Mouse (Mus musculus): ENCODE measurements around the gene Hdac4. TPM values are rescaled to one million over a fixed set of nuclear protein-coding genes. Genes with fewer than 3 reads are reported as not detected.

Hdac4 gene
- polyA plus RNA-seq, 1 experiment from 2014 or later = 32.7 TPM

- H3K36me3 ChIP-seq (ENCODE audit: control insufficient read depth, insufficient read depth, low read length) = peaks cover 12% of the 10 kb centered on the region
- H3K27me3 ChIP-seq (ENCODE audit: control insufficient read depth, insufficient read depth, low read length) = no peaks in the 10 kb centered on the region
- ATAC-seq (ENCODE audit: insufficient read depth, low FRiP score, low TSS enrichment) = no peak
These were observed 204.6 kb downstream of the Hdac4 start for GRCm38 (mm10) chr1:91990852-91991251.

GRCm38 (mm10) chr1:91988866-91989265 is 206.6 kb downstream of the Hdac4 start:
- Histone ChIP-seq H3K27me3 (ENCODE audit: control insufficient read depth, insufficient read depth, low read length) (no peaks in the 10 kb centered on the region), H3K9ac (ENCODE audit: low read length) (no peak overlapping the region), H3K36me3 (ENCODE audit: control insufficient read depth, insufficient read depth, low read length) (peaks cover 12% of the 10 kb centered on the region), H3K4me3 (ENCODE audit: low read depth, low read length) (no peak overlapping the region), H3K9me3 (ENCODE audit: control insufficient read depth, low read length) (no peaks in the 10 kb centered on the region), H3K4me1 (ENCODE audit: control insufficient read depth, insufficient read depth, low read length) (no peaks in the 10 kb centered on the region), H3K27ac (ENCODE audit: low read depth, low read length) (no peak overlapping the region), H3K4me2 (ENCODE audit: low read depth) (no peak overlapping the region)
- ATAC-seq (ENCODE audit: insufficient read depth, low FRiP score, low TSS enrichment) = no peak
- WGBS = 97% methylated on average over 1 of the region's 1 CpGs
- DNase-seq (ENCODE audit: low spot score) = no peak

More at GRCm38 (mm10) chr1:91990852-91991251, 204.6 kb downstream of the Hdac4 start:
- Histone ChIP-seq H3K9me3 (ENCODE audit: control insufficient read depth, low read length) (no peaks in the 10 kb centered on the region), H3K4me2 (ENCODE audit: low read depth) (no peak overlapping the region), H3K27ac (ENCODE audit: low read depth, low read length) (no peak overlapping the region), H3K4me3 (ENCODE audit: low read depth, low read length) (no peak overlapping the region), H3K4me1 (ENCODE audit: control insufficient read depth, insufficient read depth, low read length) (no peaks in the 10 kb centered on the region), H3K9ac (ENCODE audit: low read length) (no peak overlapping the region)
- 84% methylated on average over 5 of the region's 5 CpGs for WGBS
- DNase-seq (ENCODE audit: low spot score) = no peak

GRCm38 (mm10) chr1:91987431-91987830 is 208.1 kb downstream of the Hdac4 start:
- Histone ChIP-seq H3K36me3 (ENCODE audit: control insufficient read depth, insufficient read depth, low read length) (peaks cover 10% of the 10 kb centered on the region), H3K4me3 (ENCODE audit: low read depth, low read length) (no peak overlapping the region), H3K4me2 (ENCODE audit: low read depth) (no peak overlapping the region), H3K27me3 (ENCODE audit: control insufficient read depth, insufficient read depth, low read length) (no peaks in the 10 kb centered on the region), H3K27ac (ENCODE audit: low read depth, low read length) (no peak overlapping the region), H3K9me3 (ENCODE audit: control insufficient read depth, low read length) (no peaks in the 10 kb centered on the region), H3K9ac (ENCODE audit: low read length) (no peak overlapping the region), H3K4me1 (ENCODE audit: control insufficient read depth, insufficient read depth, low read length) (no peaks in the 10 kb centered on the region)
- 93% methylated on average over 8 of the region's 8 CpGs for WGBS
- no peak for DNase-seq (ENCODE audit: low spot score)
- ATAC-seq (ENCODE audit: insufficient read depth, low FRiP score, low TSS enrichment) = no peak

GRCm38 (mm10) chr1:91985783-91986182 is 209.7 kb downstream of the Hdac4 start:
- ATAC-seq (ENCODE audit: insufficient read depth, low FRiP score, low TSS enrichment) = no peak
- H3K4me2 ChIP-seq (ENCODE audit: low read depth) = no peak overlapping the region
- H3K27ac ChIP-seq (ENCODE audit: low read depth, low read length) = no peak overlapping the region
- H3K36me3 ChIP-seq (ENCODE audit: control insufficient read depth, insufficient read depth, low read length) = peaks cover 5% of the 10 kb centered on the region
- H3K9me3 ChIP-seq (ENCODE audit: control insufficient read depth, low read length) = no peaks in the 10 kb centered on the region
- H3K9ac ChIP-seq (ENCODE audit: low read length) = no peak overlapping the region
- no peaks in the 10 kb centered on the region for H3K4me1 ChIP-seq (ENCODE audit: control insufficient read depth, insufficient read depth, low read length)
- no peak overlapping the region for H3K4me3 ChIP-seq (ENCODE audit: low read depth, low read length)
- no peak for DNase-seq (ENCODE audit: low spot score)
- H3K27me3 ChIP-seq (ENCODE audit: control insufficient read depth, insufficient read depth, low read length) = no peaks in the 10 kb centered on the region

- Histone ChIP-seq H3K9ac (ENCODE audit: low read length) (no peak overlapping the region), H3K27me3 (ENCODE audit: control insufficient read depth, insufficient read depth, low read length) (no peaks in the 10 kb centered on the region), H3K4me3 (ENCODE audit: low read depth, low read length) (no peak overlapping the region), H3K4me2 (ENCODE audit: low read depth) (no peak overlapping the region), H3K36me3 (ENCODE audit: control insufficient read depth, insufficient read depth, low read length) (peaks cover 2% of the 10 kb centered on the region), H3K27ac (ENCODE audit: low read depth, low read length) (no peak overlapping the region), H3K9me3 (ENCODE audit: control insufficient read depth, low read length) (no peaks in the 10 kb centered on the region), H3K4me1 (ENCODE audit: control insufficient read depth, insufficient read depth, low read length) (no peaks in the 10 kb centered on the region)
- ATAC-seq (ENCODE audit: insufficient read depth, low FRiP score, low TSS enrichment) (no peak), DNase-seq (ENCODE audit: low spot score) (no peak)
- 88% methylated on average over 8 of the region's 8 CpGs for WGBS
These were observed 211.0 kb downstream of the Hdac4 start for GRCm38 (mm10) chr1:91984507-91984906.

- no peaks in the 10 kb centered on the region for H3K9me3 ChIP-seq (ENCODE audit: control insufficient read depth, low read length)
- no peaks in the 10 kb centered on the region for H3K27me3 ChIP-seq (ENCODE audit: control insufficient read depth, insufficient read depth, low read length)
- no peaks in the 10 kb centered on the region for H3K4me1 ChIP-seq (ENCODE audit: control insufficient read depth, insufficient read depth, low read length)
- no peak overlapping the region for H3K4me3 ChIP-seq (ENCODE audit: low read depth, low read length)
- H3K27ac ChIP-seq (ENCODE audit: low read depth, low read length) = no peak overlapping the region
- no peak for ATAC-seq (ENCODE audit: insufficient read depth, low FRiP score, low TSS enrichment)
- no peak overlapping the region for H3K9ac ChIP-seq (ENCODE audit: low read length)
- H3K36me3 ChIP-seq (ENCODE audit: control insufficient read depth, insufficient read depth, low read length) = no peaks in the 10 kb centered on the region; the same call in 1 of the 2 replicates
- WGBS = 79% methylated on average over 1 of the region's 1 CpGs
- no peak for DNase-seq (ENCODE audit: low spot score)
- no peak overlapping the region for H3K4me2 ChIP-seq (ENCODE audit: low read depth)
These were observed 214.1 kb downstream of the Hdac4 start for GRCm38 (mm10) chr1:91981381-91981780.

GRCm38 (mm10) chr1:91978443-91978842 is 217.1 kb downstream of the Hdac4 start:
- no peak overlapping the region for H3K27ac ChIP-seq (ENCODE audit: low read depth, low read length)
- H3K27me3 ChIP-seq (ENCODE audit: control insufficient read depth, insufficient read depth, low read length) = no peaks in the 10 kb centered on the region
- DNase-seq (ENCODE audit: low spot score) (no peak), ATAC-seq (ENCODE audit: insufficient read depth, low FRiP score, low TSS enrichment) (no peak)
- H3K9ac ChIP-seq (ENCODE audit: low read length) = no peak overlapping the region
- H3K36me3 ChIP-seq (ENCODE audit: control insufficient read depth, insufficient read depth, low read length) = peaks cover 4% of the 10 kb centered on the region
- no peak overlapping the region for H3K4me2 ChIP-seq (ENCODE audit: low read depth)
- WGBS = 87% methylated on average over 3 of the region's 3 CpGs
- H3K4me1 ChIP-seq (ENCODE audit: control insufficient read depth, insufficient read depth, low read length) = no peaks in the 10 kb centered on the region
- H3K9me3 ChIP-seq (ENCODE audit: control insufficient read depth, low read length) = no peaks in the 10 kb centered on the region
- no peak overlapping the region for H3K4me3 ChIP-seq (ENCODE audit: low read depth, low read length)

GRCm38 (mm10) chr1:91968710-91969379 is 226.7 kb downstream of the Hdac4 start:
- 0 out of 2 replicates have a peak overlapping the region, but pooled peaks have one; percentile 8 for H3K27ac ChIP-seq (ENCODE audit: low read depth, low read length)
- WGBS = 65% methylated on average over 5 of the region's 5 CpGs
- no peaks in the 10 kb centered on the region; the same call in 1 of the 2 replicates for H3K4me1 ChIP-seq (ENCODE audit: control insufficient read depth, insufficient read depth, low read length)
- H3K36me3 ChIP-seq (ENCODE audit: control insufficient read depth, insufficient read depth, low read length) = peaks cover 4% of the 10 kb centered on the region
- H3K9ac ChIP-seq (ENCODE audit: low read length) = no peak overlapping the region
- no peak overlapping the region for H3K4me2 ChIP-seq (ENCODE audit: low read depth)
- H3K9me3 ChIP-seq (ENCODE audit: control insufficient read depth, low read length) = no peaks in the 10 kb centered on the region
- peak; percentile 70 for DNase-seq (ENCODE audit: low spot score)
- no peak for ATAC-seq (ENCODE audit: insufficient read depth, low FRiP score, low TSS enrichment)
- no peaks in the 10 kb centered on the region for H3K27me3 ChIP-seq (ENCODE audit: control insufficient read depth, insufficient read depth, low read length)
- no peak overlapping the region for H3K4me3 ChIP-seq (ENCODE audit: low read depth, low read length)

- ATAC-seq (ENCODE audit: insufficient read depth, low FRiP score, low TSS enrichment) (no peak), DNase-seq (ENCODE audit: low spot score) (no peak)
- Histone ChIP-seq H3K4me1 (ENCODE audit: control insufficient read depth, insufficient read depth, low read length) (no peaks in the 10 kb centered on the region; the same call in 1 of the 2 replicates), H3K9ac (ENCODE audit: low read length) (no peak overlapping the region), H3K27me3 (ENCODE audit: control insufficient read depth, insufficient read depth, low read length) (no peaks in the 10 kb centered on the region), H3K4me2 (ENCODE audit: low read depth) (no peak overlapping the region), H3K27ac (ENCODE audit: low read depth, low read length) (no peak overlapping the region), H3K9me3 (ENCODE audit: control insufficient read depth, low read length) (no peaks in the 10 kb centered on the region), H3K4me3 (ENCODE audit: low read depth, low read length) (no peak overlapping the region), H3K36me3 (ENCODE audit: control insufficient read depth, insufficient read depth, low read length) (peaks cover 3% of the 10 kb centered on the region)
- WGBS = 100% methylated on average over 1 of the region's 1 CpGs
These were observed 228.5 kb downstream of the Hdac4 start for GRCm38 (mm10) chr1:91967041-91967440.

Measured in neural tube, embryonic 11.5 days (tissue).